Mouse (Mus musculus) stomach, postnatal 0 days (tissue): ENCODE results near the gene Olfr1020.

Experiments
- CTCF ChIP-seq: IDR thresholded peaks from 2 replicates; pipeline ENCODE4 v1.5.1; 2016; ENCODE audit warnings: antibody characterized with exemption, low read depth, mild to moderate bottlenecking, moderate library complexity
- EP300 ChIP-seq: optimal IDR thresholded peaks from 2 replicates; pipeline ENCODE3; 2016; ENCODE audit warnings: antibody characterized with exemption

DNA sequence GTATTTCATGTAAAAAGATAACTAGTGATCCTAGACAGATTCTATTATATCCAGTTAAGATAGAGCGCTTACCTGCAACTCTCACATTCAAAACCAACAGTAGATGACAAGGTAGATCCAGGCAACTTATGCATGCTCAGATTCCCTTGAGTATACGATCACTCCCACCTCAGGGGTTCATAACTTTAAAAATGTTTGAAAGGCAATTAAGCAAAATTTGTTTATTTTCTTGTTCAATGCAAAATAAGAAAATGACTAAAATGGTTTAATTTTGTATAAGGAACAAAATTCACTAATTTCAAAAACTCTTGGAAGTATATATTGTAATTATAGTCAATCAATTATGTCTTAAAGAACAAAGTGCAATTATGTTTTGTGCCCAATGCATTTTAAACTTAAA, 44.4 kb upstream of the Olfr1020 start, which contains the start of gene Olfr1016:
- TF ChIP-seq CTCF = no peak
- TF ChIP-seq EP300 = no peak
